Mouse (Mus musculus): Measurements from ENCODE around the gene Fbll1. TPM values are rescaled to one million over a fixed set of nuclear protein-coding genes. Genes with fewer than 3 reads are reported as not detected.
"Not testable (repeated sequence)": the region's sequence is repeated elsewhere in the genome, so short reads cannot be mapped to it uniquely, and the experiment has no call there.

Fbll1 gene
- polyA plus RNA-seq, 1 experiment, result 82.5 TPM

DNA sequence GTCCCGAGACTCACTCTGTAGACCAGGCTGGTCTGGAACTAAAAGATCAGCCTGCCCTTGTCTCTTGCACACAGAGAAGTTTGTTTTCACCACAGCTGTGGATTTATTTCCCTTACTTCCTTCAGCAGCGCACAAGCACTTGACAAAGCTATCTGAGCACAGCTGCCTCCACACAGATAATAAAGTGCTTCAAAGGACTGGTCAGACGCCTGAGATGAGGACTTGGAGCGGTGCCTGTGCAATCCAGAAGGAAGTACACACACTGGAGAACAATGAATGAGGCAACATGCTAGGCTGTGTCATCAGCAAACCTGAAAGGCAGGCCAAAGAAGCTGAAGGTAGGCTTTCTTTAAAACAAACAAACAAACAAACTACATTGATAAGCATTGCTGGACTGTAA, 33.5 kb upstream of the Fbll1 start:
- DNase-seq (ENCODE audit: low read depth), result no peak

GRCm38 (mm10) chr11:35827714-35828113, 29.0 kb upstream of the Fbll1 start:
- no peak for DNase-seq (ENCODE audit: low read depth)
- TF ChIP-seq POLR2A (IDR thresholded peaks at IDR 0.05; ENCODE audit: borderline replicate concordance, extremely low read depth, insufficient read depth, insufficient read length, poor library complexity, severe bottlenecking) (no peak), CTCF (IDR thresholded peaks at IDR 0.05; ENCODE audit: borderline replicate concordance, extremely low read depth, insufficient read depth, insufficient read length) (no peak)

More for the DNA sequence above, 33.5 kb upstream of the Fbll1 start:
- TF ChIP-seq POLR2A (IDR thresholded peaks at IDR 0.05; ENCODE audit: borderline replicate concordance, extremely low read depth, insufficient read depth, insufficient read length, poor library complexity, severe bottlenecking), result no peak
- TF ChIP-seq CTCF (IDR thresholded peaks at IDR 0.05; ENCODE audit: borderline replicate concordance, extremely low read depth, insufficient read depth, insufficient read length), result no peak

DNA sequence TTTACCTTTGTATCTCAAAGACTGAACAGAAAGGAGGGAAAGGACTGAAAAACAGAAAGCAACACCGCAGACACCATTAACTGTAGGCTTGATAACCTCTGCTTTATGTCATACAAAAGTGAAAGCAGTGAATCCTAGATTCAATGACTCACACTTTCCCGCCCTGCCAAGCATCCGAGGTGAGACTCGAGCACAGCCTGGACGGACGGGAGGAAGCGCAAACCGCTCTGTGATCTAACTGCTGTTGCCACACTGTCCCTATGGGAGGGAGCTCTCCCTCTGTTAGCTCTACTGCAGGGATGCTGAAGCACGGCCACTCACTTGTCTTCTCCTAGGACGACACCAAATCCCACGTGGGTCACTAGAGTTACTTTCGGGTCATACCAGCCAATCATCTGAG, 17.6 kb upstream of the Fbll1 start:
- DNase-seq (ENCODE audit: low read depth), result no peak
- TF ChIP-seq CTCF (IDR thresholded peaks at IDR 0.05; ENCODE audit: borderline replicate concordance, extremely low read depth, insufficient read depth, insufficient read length) (no peak), POLR2A (IDR thresholded peaks at IDR 0.05; ENCODE audit: borderline replicate concordance, extremely low read depth, insufficient read depth, insufficient read length, poor library complexity, severe bottlenecking) (no peak)

GRCm38 (mm10) chr11:35811458-35811857, 12.8 kb upstream of the Fbll1 start:
- DNase-seq (ENCODE audit: low read depth), result no peak
- TF ChIP-seq POLR2A (IDR thresholded peaks at IDR 0.05; ENCODE audit: borderline replicate concordance, extremely low read depth, insufficient read depth, insufficient read length, poor library complexity, severe bottlenecking) (no peak), CTCF (IDR thresholded peaks at IDR 0.05; ENCODE audit: borderline replicate concordance, extremely low read depth, insufficient read depth, insufficient read length) (no peak)

DNA sequence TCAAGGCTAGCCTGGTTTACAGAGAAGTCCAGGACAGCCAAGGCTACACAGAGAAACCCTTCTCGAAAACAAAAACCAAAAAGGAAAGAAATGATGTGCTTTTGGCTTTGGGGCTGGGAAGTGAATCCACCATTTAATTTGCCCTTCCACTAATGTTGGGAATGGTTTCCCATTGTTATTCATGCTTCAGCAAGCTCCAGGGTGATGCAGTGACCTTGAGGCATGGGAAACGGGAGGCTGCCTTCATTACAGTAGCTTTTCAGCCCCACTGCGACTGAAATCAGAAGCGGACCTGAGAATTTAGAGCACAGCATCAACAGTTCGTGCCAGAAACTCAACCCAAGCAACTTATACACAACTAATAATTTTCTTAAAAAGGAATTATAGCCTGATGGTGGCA, 2.6 kb upstream of the Fbll1 start:
- no peak for DNase-seq (ENCODE audit: low read depth)
- no peak for TF ChIP-seq POLR2A (IDR thresholded peaks at IDR 0.05; ENCODE audit: borderline replicate concordance, extremely low read depth, insufficient read depth, insufficient read length, poor library complexity, severe bottlenecking)
- TF ChIP-seq CTCF (IDR thresholded peaks at IDR 0.05; ENCODE audit: borderline replicate concordance, extremely low read depth, insufficient read depth, insufficient read length), result no peak

DNA sequence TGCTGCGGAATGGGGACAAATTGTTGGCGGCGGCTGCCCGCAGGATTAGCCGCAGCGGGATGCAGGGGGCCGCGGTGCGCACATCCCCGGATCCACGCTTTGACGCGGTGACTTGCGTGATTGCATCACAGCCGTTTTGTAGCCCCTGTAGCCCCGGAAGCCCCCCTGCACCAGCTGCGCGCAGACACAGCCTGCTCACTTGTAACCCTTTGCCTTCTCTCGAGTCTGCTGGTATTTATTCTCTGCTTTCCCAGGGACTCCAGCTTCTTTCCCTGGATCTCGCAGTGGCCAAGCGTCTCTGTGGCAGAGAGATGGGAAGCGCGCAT, 226 bp downstream of the Fbll1 start:
- peak; percentile 95 for DNase-seq (ENCODE audit: low read depth)
- TF ChIP-seq POLR2A (IDR thresholded peaks at IDR 0.05; ENCODE audit: borderline replicate concordance, extremely low read depth, insufficient read depth, insufficient read length, poor library complexity, severe bottlenecking) (peak; percentile 41; the same call in 1 of the 2 replicates), CTCF (IDR thresholded peaks at IDR 0.05; ENCODE audit: borderline replicate concordance, extremely low read depth, insufficient read depth, insufficient read length) (no peak)

- peak; percentile 56 for DNase-seq (ENCODE audit: low read depth)
- TF ChIP-seq CTCF (IDR thresholded peaks at IDR 0.05; ENCODE audit: borderline replicate concordance, extremely low read depth, insufficient read depth, insufficient read length), result no peak
- TF ChIP-seq POLR2A (IDR thresholded peaks at IDR 0.05; ENCODE audit: borderline replicate concordance, extremely low read depth, insufficient read depth, insufficient read length, poor library complexity, severe bottlenecking), result no peak
These were observed 761 bp downstream of the Fbll1 start for GRCm38 (mm10) chr11:35797751-35798494.

DNA sequence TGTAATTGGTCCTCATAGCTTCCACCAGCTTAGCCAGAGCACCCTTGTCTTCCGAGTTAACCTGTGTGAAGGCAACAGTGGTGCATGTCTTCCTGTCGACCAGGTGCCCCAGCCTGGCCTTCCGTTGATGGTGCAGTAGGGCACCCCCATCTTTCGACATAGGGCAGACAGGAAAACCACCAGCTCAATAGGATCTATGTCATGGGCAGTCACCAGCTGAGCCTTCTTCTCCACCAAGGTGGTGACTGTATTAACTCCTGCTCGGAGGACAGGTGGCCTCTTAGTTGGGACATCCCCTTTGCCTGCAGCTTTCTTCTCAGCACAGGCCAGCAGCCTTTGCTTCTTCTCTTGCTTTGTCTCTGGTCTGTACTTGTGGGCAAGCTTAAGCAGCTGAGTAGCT, 5.9 kb downstream of the Fbll1 start:
- DNase-seq (ENCODE audit: low read depth), result not testable (repeated sequence)

DNA sequence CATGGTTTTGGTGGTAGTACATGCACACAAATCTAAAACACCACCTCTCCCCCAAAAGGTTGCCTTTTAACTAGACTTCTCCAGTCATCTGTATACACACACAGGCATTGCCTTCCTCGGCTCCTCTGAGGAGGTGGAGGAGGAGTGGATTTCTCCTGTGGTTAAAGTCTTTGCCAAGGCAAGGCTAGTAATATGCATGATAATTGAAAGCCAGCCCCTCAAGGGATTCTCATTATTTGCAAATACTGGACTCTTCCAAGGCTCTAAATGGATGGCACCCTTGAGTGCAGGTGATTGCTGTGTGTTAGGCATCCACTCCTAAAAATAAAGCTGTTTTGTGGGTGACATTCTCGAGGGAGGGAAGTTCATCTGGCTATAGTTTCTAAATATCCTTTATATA, 10.2 kb downstream of the Fbll1 start:
- DNase-seq (ENCODE audit: low read depth), result peak; percentile 5
- no peak for TF ChIP-seq CTCF (IDR thresholded peaks at IDR 0.05; ENCODE audit: borderline replicate concordance, extremely low read depth, insufficient read depth, insufficient read length)
- no peak for TF ChIP-seq POLR2A (IDR thresholded peaks at IDR 0.05; ENCODE audit: borderline replicate concordance, extremely low read depth, insufficient read depth, insufficient read length, poor library complexity, severe bottlenecking)

GRCm38 (mm10) chr11:35784537-35784936, 14.1 kb downstream of the Fbll1 start:
- TF ChIP-seq CTCF (IDR thresholded peaks at IDR 0.05; ENCODE audit: borderline replicate concordance, extremely low read depth, insufficient read depth, insufficient read length) (0 out of 2 replicates have a peak, but pooled peaks have one; percentile 8), POLR2A (IDR thresholded peaks at IDR 0.05; ENCODE audit: borderline replicate concordance, extremely low read depth, insufficient read depth, insufficient read length, poor library complexity, severe bottlenecking) (no peak)
- DNase-seq (ENCODE audit: low read depth), result no peak

DNA sequence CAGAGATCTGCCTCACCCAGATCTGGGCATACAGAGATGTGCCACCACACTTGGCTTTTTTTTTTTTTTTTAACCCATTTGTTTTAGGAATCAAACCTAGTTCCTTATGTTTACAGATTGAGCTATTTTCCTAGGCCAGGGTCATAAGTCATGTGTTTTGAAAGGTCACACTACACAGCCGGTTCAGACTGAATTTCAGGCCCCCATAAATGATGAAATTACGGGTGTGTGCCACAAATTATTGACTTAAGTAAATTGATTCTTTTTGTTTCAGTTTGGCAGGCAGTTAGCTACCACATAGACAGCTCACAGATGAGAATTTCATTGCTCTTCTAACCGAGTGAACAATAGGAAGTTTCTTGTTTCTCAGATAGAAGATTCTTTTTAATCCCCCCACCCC, 14.7 kb downstream of the Fbll1 start:
- DNase-seq (ENCODE audit: low read depth), result no peak
- TF ChIP-seq CTCF (IDR thresholded peaks at IDR 0.05; ENCODE audit: borderline replicate concordance, extremely low read depth, insufficient read depth, insufficient read length) (no peak), POLR2A (IDR thresholded peaks at IDR 0.05; ENCODE audit: borderline replicate concordance, extremely low read depth, insufficient read depth, insufficient read length, poor library complexity, severe bottlenecking) (no peak)

GRCm38 (mm10) chr11:35783038-35783437, 15.6 kb downstream of the Fbll1 start:
- no peak for DNase-seq (ENCODE audit: low read depth)
- no peak for TF ChIP-seq CTCF (IDR thresholded peaks at IDR 0.05; ENCODE audit: borderline replicate concordance, extremely low read depth, insufficient read depth, insufficient read length)
- TF ChIP-seq POLR2A (IDR thresholded peaks at IDR 0.05; ENCODE audit: borderline replicate concordance, extremely low read depth, insufficient read depth, insufficient read length, poor library complexity, severe bottlenecking), result no peak
